Mouse (Mus musculus) megakaryocyte, embryonic 14.5 days (primary cell): ENCODE data around the gene 1810009J06Rik.
"Not testable (repeated sequence)": the region's sequence is repeated elsewhere in the genome, so short reads cannot be mapped to it uniquely, and the experiment has no call there.

Source experiments
- FLI1 ChIP-seq: IDR thresholded peaks from 2 replicates; pipeline ENCODE4 v1.6.1; 2012; ENCODE audit warnings: low read length, inconsistent platforms, mixed read lengths
- GATA1 ChIP-seq: IDR thresholded peaks from 3 replicates; pipeline ENCODE4 v1.6.1; 2012; ENCODE audit warnings: mixed read lengths, low read length, inconsistent platforms, borderline replicate concordance

- TF ChIP-seq GATA1, FLI1: not testable (repeated sequence)
Observed at GRCm38 (mm10) chr6:40964454-40964853, at the start of gene 1810009J06Rik.
